Mouse (Mus musculus): ENCODE measurements around the gene Lamb1.

DNA sequence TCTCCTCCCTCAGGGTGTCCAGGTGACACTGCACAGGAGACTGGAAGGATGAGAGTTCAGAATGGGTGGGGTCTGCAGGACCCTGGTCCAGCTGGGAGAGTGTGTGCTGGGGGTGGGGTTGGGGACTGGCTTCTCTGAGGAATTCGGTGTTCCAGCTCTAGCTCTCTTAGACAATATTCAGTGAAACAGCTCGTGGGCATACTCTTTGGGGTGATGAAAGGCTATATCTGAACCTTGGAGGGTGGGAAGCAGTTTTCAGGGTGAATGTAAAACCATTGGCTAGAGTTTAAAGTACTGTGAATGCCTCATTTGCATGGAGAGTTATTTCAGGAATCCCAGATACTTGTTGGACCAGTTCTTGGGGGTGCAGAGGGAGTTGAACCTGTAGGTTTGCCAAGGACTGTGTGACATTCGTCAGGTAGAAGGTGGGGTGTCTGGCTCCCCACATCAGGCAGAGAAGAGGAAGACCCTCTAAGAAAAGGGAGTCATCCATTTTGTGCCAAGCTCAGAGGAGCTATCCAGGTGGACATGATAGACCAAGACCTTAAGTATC lies 25.9 kb upstream of the Lamb1 start:
- no peak for TF ChIP-seq POLR2A (IDR thresholded peaks at IDR 0.05; ENCODE audit: low read depth, low read length)
- no peak for TF ChIP-seq E2F4 (IDR thresholded peaks at IDR 0.05; ENCODE audit: insufficient replicate concordance, low read depth, low read length)
- no peak for TF ChIP-seq CHD2 (IDR thresholded peaks at IDR 0.05; ENCODE audit: low read length)
- TF ChIP-seq ZC3H11A (IDR thresholded peaks at IDR 0.05; ENCODE audit: low read depth, low read length): no peak
- TF ChIP-seq SMC3 (IDR thresholded peaks at IDR 0.05; ENCODE audit: low read depth, low read length): no peak
- TF ChIP-seq CHD1 (IDR thresholded peaks at IDR 0.05; ENCODE audit: low read depth, low read length): no peak
